In genomic region chr16:86060087-86060486, GRCm38 (mm10) we compare ENCODE assay signal across 23 mouse cellular contexts.
A peak's percentile ranks its signal among the peaks of the same experiment; 100 is the strongest.
DNase-seq lines count a peak whose midpoint lies in the region; ATAC-seq and TF ChIP-seq lines count a peak whose summit lies in the region.
"Had no signal": no experiment of that assay in that cellular context is flagged by ENCODE, and none has a peak within 500 bp of the region (broad histone marks: within the 10 kb centered on the region; RNA-seq: fewer than 3 reads in every experiment).

No protein-coding gene starts in this region.

- no peak overlapping the region for H3K9ac ChIP-seq in forebrain, embryonic 11.5 days (ENCODE audit: low read length)
- no peak overlapping the region for H3K9ac ChIP-seq in forebrain, embryonic 14.5 days (ENCODE audit: low read length)
- H3K9ac ChIP-seq in lung, embryonic 14.5 days = no peak overlapping the region
- H3K9ac ChIP-seq: hindbrain, embryonic 14.5 days; limb, embryonic 15.5 days; liver, embryonic 13.5 days; midbrain, embryonic 13.5 days had no signal

- no peak overlapping the region for H3K4me3 ChIP-seq in forebrain, embryonic 11.5 days (ENCODE audit: low read depth, low read length)
- no peak overlapping the region for H3K4me3 ChIP-seq in forebrain, embryonic 14.5 days (ENCODE audit: low read depth, low read length)
- H3K4me3 ChIP-seq in lung, embryonic 14.5 days (ENCODE audit: low read depth, low read length) = no peak overlapping the region
- no peak overlapping the region for H3K4me3 ChIP-seq in myocyte
- H3K4me3 ChIP-seq: limb, embryonic 15.5 days; liver, embryonic 13.5 days; midbrain, embryonic 13.5 days had no signal

- no peak overlapping the region for H3K27ac ChIP-seq in forebrain, embryonic 11.5 days (ENCODE audit: low read depth, low read length)
- H3K27ac ChIP-seq in forebrain, embryonic 14.5 days (ENCODE audit: low read depth, low read length) = no peak overlapping the region
- no peak overlapping the region for H3K27ac ChIP-seq in lung, embryonic 14.5 days (ENCODE audit: low read depth)
- H3K27ac ChIP-seq: hindbrain, embryonic 14.5 days; limb, embryonic 15.5 days; liver, embryonic 13.5 days; midbrain, embryonic 13.5 days had no signal

- H3K36me3 ChIP-seq in forebrain, embryonic 11.5 days (ENCODE audit: control insufficient read depth, insufficient read depth, low read length) = no peaks in the 10 kb centered on the region
- H3K36me3 ChIP-seq in forebrain, embryonic 14.5 days (ENCODE audit: control insufficient read depth, insufficient read depth, low read length) = no peaks in the 10 kb centered on the region
- H3K36me3 ChIP-seq in lung, embryonic 14.5 days (ENCODE audit: insufficient read depth) = no peaks in the 10 kb centered on the region
- no peaks in the 10 kb centered on the region for H3K36me3 ChIP-seq in myocyte (ENCODE audit: control insufficient read depth, insufficient read depth)
- H3K36me3 ChIP-seq: G1E; limb, embryonic 15.5 days; liver, embryonic 13.5 days; midbrain, embryonic 13.5 days had no signal

- H3K4me1 ChIP-seq in forebrain, embryonic 11.5 days (replicated peaks; ENCODE audit: control insufficient read depth, insufficient read depth, low read length) = no peaks in the 10 kb centered on the region
- no peaks in the 10 kb centered on the region for H3K4me1 ChIP-seq in forebrain, embryonic 14.5 days (ENCODE audit: control insufficient read depth, insufficient read depth, low read length)
- H3K4me1 ChIP-seq in lung, embryonic 14.5 days (ENCODE audit: insufficient read depth) = no peaks in the 10 kb centered on the region
- H3K4me1 ChIP-seq: limb, embryonic 15.5 days; liver, embryonic 13.5 days; midbrain, embryonic 13.5 days had no signal

- H3K9me3 ChIP-seq in forebrain, embryonic 11.5 days (ENCODE audit: control insufficient read depth, low read length) = no peaks in the 10 kb centered on the region
- H3K9me3 ChIP-seq in forebrain, embryonic 14.5 days (replicated peaks; ENCODE audit: control insufficient read depth, low read length) = no peaks in the 10 kb centered on the region
- H3K9me3 ChIP-seq in lung, embryonic 14.5 days (ENCODE audit: low read depth, low read length) = no peaks in the 10 kb centered on the region
- H3K9me3 ChIP-seq: G1E; limb, embryonic 15.5 days; liver, embryonic 13.5 days; midbrain, embryonic 13.5 days had no signal

- no peak for DNase-seq in forebrain, embryonic 11.5 days (ENCODE audit: low spot score)
- DNase-seq in forebrain, embryonic 14.5 days (ENCODE audit: low spot score) = no peak
- DNase-seq in lung, embryonic 14.5 days = peak; percentile 19
- no peak for DNase-seq in lung, postnatal 4 days
- DNase-seq in forelimb bud, embryonic 11.5 days (ENCODE audit: low read depth, low spot score) = peak; percentile 31
- no peak for DNase-seq in cerebellum, postnatal 36 days
- DNase-seq: adrenal gland, postnatal 10 days; cerebellum, adult 11 months; cerebellum, adult 9-10 months; gastrocnemius, postnatal 25 days; heart, postnatal 36 days; kidney, postnatal 14 days; liver, embryonic 13.5 days; lung, adult 18-20 months; spleen, adult 18-20 months; thymus, postnatal 14 days had no signal

- H3K79me2 ChIP-seq in myocyte (ENCODE audit: control insufficient read depth, insufficient read depth) = no peaks in the 10 kb centered on the region

- WGBS in forebrain, embryonic 11.5 days = 88% methylated on average over 5 of the region's 5 CpGs
- 84% methylated on average over 5 of the region's 5 CpGs for WGBS in forebrain, embryonic 14.5 days
- WGBS in lung, embryonic 14.5 days = 26% methylated on average over 5 of the region's 5 CpGs

- H3K4me2 ChIP-seq in forebrain, embryonic 11.5 days (ENCODE audit: low read depth, low read length, severe bottlenecking) = no peak overlapping the region
- H3K4me2 ChIP-seq in forebrain, embryonic 14.5 days (ENCODE audit: low read length) = no peak overlapping the region
- H3K4me2 ChIP-seq in lung, embryonic 14.5 days = no peak overlapping the region
- H3K4me2 ChIP-seq in myocyte (ENCODE audit: low read depth) = no peak overlapping the region
- H3K4me2 ChIP-seq: heart, embryonic 11.5 days; hindbrain, embryonic 14.5 days; limb, embryonic 15.5 days; liver, embryonic 13.5 days; midbrain, embryonic 13.5 days had no signal

- no peak for TF ChIP-seq POLR2A in myocyte (IDR thresholded peaks at IDR 0.05; ENCODE audit: insufficient read length, low read depth)

- ATAC-seq in forebrain, embryonic 11.5 days (replicated peaks; ENCODE audit: low FRiP score) = peak; percentile 51; the same call in 1 of the 2 replicates
- no peak for ATAC-seq in forebrain, embryonic 14.5 days
- ATAC-seq in lung, embryonic 14.5 days (ENCODE audit: insufficient read depth) = peak; percentile 28; the same call in 1 of the 2 replicates
- ATAC-seq: intestine, postnatal 0 days; midbrain, embryonic 13.5 days had no signal

- H3K27me3 ChIP-seq in forebrain, embryonic 11.5 days (ENCODE audit: control insufficient read depth, insufficient read depth, low read length) = no peaks in the 10 kb centered on the region
- H3K27me3 ChIP-seq in forebrain, embryonic 14.5 days (replicated peaks; ENCODE audit: control insufficient read depth, insufficient read depth, low read length) = no peaks in the 10 kb centered on the region
- no peaks in the 10 kb centered on the region for H3K27me3 ChIP-seq in lung, embryonic 14.5 days (ENCODE audit: insufficient read depth, low read length)
- no peaks in the 10 kb centered on the region for H3K27me3 ChIP-seq in myocyte (ENCODE audit: control insufficient read depth, insufficient read depth, insufficient read length)
- H3K27me3 ChIP-seq: liver, embryonic 13.5 days; midbrain, embryonic 13.5 days had no signal

- no peak overlapping the region for H3ac ChIP-seq in myocyte (ENCODE audit: control insufficient read depth, insufficient read length)

- no peak for TF ChIP-seq CTCF in lung, embryonic 14.5 days (IDR thresholded peaks at IDR 0.05; ENCODE audit: low read depth)

TF ChIP-seq in myocyte, 11 proteins besides CTCF, POLR2A, EP300 and RAD21:
- TF ChIP-seq REST (IDR thresholded peaks at IDR 0.05; ENCODE audit: insufficient read depth, insufficient read length) (no peak), USF1 (IDR thresholded peaks at IDR 0.05; ENCODE audit: low read depth) (peak; percentile 33)

Comparison
In these comparisons a context has a peak if more than half of its experiments do, and no peak if none do; other contexts are left out.
1. DNase-seq: peak in lung, embryonic 14.5 days (single experiment) and forelimb bud, embryonic 11.5 days (single experiment); none in forebrain, embryonic 11.5 days (single experiment), forebrain, embryonic 14.5 days (single experiment), lung, postnatal 4 days (0 of 2) and cerebellum, postnatal 36 days (0 of 2).